Mouse (Mus musculus) neural tube, embryonic 13.5 days (tissue): ENCODE results near the gene Akr1b8. TPM values are rescaled to one million over a fixed set of nuclear protein-coding genes. Genes with fewer than 3 reads are reported as not detected.
A peak's percentile ranks its signal among the peaks of the same experiment; 100 is the strongest.
"Not testable (repeated sequence)": the region's sequence is repeated elsewhere in the genome, so short reads cannot be mapped to it uniquely, and the experiment has no call there.

Source experiments
- ATAC-seq: fragments of 200-750 bp; cut with Nextera tagmentation; 2 replicates; pipeline ENCODE4 v1.8.0; 2017; ENCODE audit warnings: low read depth, mild to moderate bottlenecking, moderate TSS enrichment, moderate library complexity
- H3K27ac ChIP-seq: fragments of 300-500 bp; sonication (generic); replicated peaks from 2 replicates; pipeline ENCODE4 v1.5.1; 2015; ENCODE audit warnings: moderate library complexity, mild to moderate bottlenecking, inconsistent platforms
- H3K27me3 ChIP-seq: fragments of 300-500 bp; sonication (generic); 2 replicates; pipeline ENCODE4 v1.6.1; 2015; ENCODE audit warnings: mild to moderate bottlenecking, inconsistent platforms
- H3K36me3 ChIP-seq: fragments of 300-500 bp; sonication (generic); 2 replicates; pipeline ENCODE4 v1.6.1; 2015; ENCODE audit warnings: mild to moderate bottlenecking, inconsistent platforms
- H3K4me1 ChIP-seq: fragments of 300-500 bp; sonication (generic); replicated peaks from 2 replicates; pipeline ENCODE4 v1.6.1; 2015; ENCODE audit warnings: inconsistent platforms
- H3K4me2 ChIP-seq: fragments of 300-500 bp; sonication (generic); 2 replicates; pipeline ENCODE4 v1.6.1; 2015; ENCODE audit warnings: inconsistent platforms, mild to moderate bottlenecking, moderate library complexity
- H3K4me3 ChIP-seq: fragments of 300-500 bp; sonication (generic); 2 replicates; pipeline ENCODE4 v1.5.1; 2015; ENCODE audit warnings: mild to moderate bottlenecking, inconsistent platforms
- H3K9ac ChIP-seq: fragments of 300-500 bp; sonication (generic); 2 replicates; pipeline ENCODE4 v1.6.1; 2015; ENCODE audit warnings: moderate library complexity, mild to moderate bottlenecking, inconsistent platforms
- H3K9me3 ChIP-seq: fragments of 300-500 bp; sonication (generic); 2 replicates; pipeline ENCODE4 v1.6.1; 2016; ENCODE audit warnings: inconsistent platforms
- WGBS: fragments of 180-500 bp; shearing (Covaris S2); methylation state at CpG from one replicate; pipeline ENCODE4 v1.1.7; 2015; 5-methylcytosine and 5-hydroxymethylcytosine counted together
- polyA plus RNA-seq: library from polyadenylated mRNA; unstranded; fragments of >200 nt; fragmentation: Nextera tagmentation; extraction: Ambion mirVana; gene quantifications from 2 replicates; pipeline ENCODE4 v1.2.1, GENCODE M21; 2015

The Akr1b8 gene
- polyA plus RNA-seq, 1 experiment from 2014 or later = 14.4 TPM

DNA sequence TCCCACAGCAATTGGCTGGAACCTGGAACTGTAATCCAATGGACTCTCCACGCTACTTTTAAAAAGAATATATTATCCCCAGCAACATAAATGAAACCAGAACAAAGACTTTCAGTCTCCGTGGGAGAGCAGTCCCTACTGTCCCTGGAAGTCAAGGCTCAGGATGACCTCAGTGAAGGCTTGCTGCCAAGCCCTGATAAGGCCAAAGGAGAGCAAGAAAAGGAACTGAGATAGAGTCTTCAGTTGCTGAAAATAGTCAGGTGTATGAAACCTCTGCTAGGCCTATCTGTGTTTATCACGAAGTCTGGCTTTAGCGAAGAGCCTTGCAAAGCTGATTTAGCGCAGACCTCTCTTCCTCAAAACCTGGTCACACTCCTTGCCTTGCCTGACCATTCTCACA lies 22.5 kb upstream of the Akr1b8 start:
- Histone ChIP-seq H3K9me3 (no peaks in the 10 kb centered on the region), H3K4me1 (no peaks in the 10 kb centered on the region), H3K36me3 (no peaks in the 10 kb centered on the region), H3K4me2 (no peak overlapping the region), H3K27ac (no peak overlapping the region), H3K9ac (no peak overlapping the region), H3K4me3 (no peak overlapping the region), H3K27me3 (no peaks in the 10 kb centered on the region)
- 86% methylated on average over 5 of the region's 5 CpGs for WGBS
- no peak for ATAC-seq

DNA sequence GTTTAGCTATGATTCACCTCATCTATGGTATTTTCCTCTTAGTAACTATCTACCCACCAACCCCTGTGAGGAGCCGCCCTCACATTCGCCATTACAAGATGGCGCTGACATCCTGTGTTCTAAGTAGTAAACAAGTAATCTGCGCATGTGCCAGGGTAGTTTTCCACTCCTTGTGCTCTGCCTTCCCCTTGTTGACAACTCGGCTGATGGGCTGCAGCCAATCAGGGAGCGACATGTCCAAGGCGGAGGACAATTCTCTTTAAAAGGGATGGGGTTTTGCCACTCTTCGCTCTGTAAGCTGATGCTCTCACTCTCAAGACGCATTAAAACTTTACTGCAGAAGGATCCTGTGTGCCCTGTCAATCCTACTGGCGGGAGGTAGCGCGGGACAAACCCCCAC lies 22.1 kb upstream of the Akr1b8 start:
- not testable (repeated sequence) for H3K36me3 ChIP-seq, H3K9ac ChIP-seq, H3K4me2 ChIP-seq, H3K27me3 ChIP-seq, H3K4me1 ChIP-seq, H3K9me3 ChIP-seq, H3K4me3 ChIP-seq, ATAC-seq, H3K27ac ChIP-seq
- WGBS = 88% methylated on average over 12 of the region's 12 CpGs

- no peak overlapping the region for H3K9ac ChIP-seq
- H3K4me3 ChIP-seq = no peak overlapping the region
- no peak overlapping the region for H3K27ac ChIP-seq
- no peak for ATAC-seq
- WGBS = 88% methylated on average over 5 of the region's 5 CpGs
- H3K27me3 ChIP-seq = no peaks in the 10 kb centered on the region
- no peaks in the 10 kb centered on the region for H3K4me1 ChIP-seq
- no peaks in the 10 kb centered on the region for H3K9me3 ChIP-seq
- H3K36me3 ChIP-seq = no peaks in the 10 kb centered on the region
- no peak overlapping the region for H3K4me2 ChIP-seq
Measured at GRCm38 (mm10) chr6:34334673-34335072, 19.2 kb upstream of the Akr1b8 start.

- no peak overlapping the region for H3K4me2 ChIP-seq
- no peaks in the 10 kb centered on the region for H3K9me3 ChIP-seq
- no peak overlapping the region for H3K4me3 ChIP-seq
- no peak overlapping the region for H3K9ac ChIP-seq
- no peaks in the 10 kb centered on the region for H3K4me1 ChIP-seq
- no peak for ATAC-seq
- 87% methylated on average over 2 of the region's 2 CpGs for WGBS
- no peaks in the 10 kb centered on the region for H3K27me3 ChIP-seq
- H3K36me3 ChIP-seq = no peaks in the 10 kb centered on the region
- no peak overlapping the region for H3K27ac ChIP-seq
Measured at GRCm38 (mm10) chr6:34337799-34338198, 16.1 kb upstream of the Akr1b8 start.

- H3K27me3 ChIP-seq = no peaks in the 10 kb centered on the region
- no peak overlapping the region for H3K4me2 ChIP-seq
- H3K9ac ChIP-seq = no peak overlapping the region
- peaks cover 10% of the 10 kb centered on the region; the same call in 1 of the 2 replicates for H3K4me1 ChIP-seq
- 88% methylated on average over 4 of the region's 4 CpGs for WGBS
- H3K36me3 ChIP-seq = no peaks in the 10 kb centered on the region
- H3K4me3 ChIP-seq = no peak overlapping the region
- no peaks in the 10 kb centered on the region for H3K9me3 ChIP-seq
- no peak overlapping the region for H3K27ac ChIP-seq
- ATAC-seq = no peak
Measured at GRCm38 (mm10) chr6:34341991-34342390, 11.9 kb upstream of the Akr1b8 start.

DNA sequence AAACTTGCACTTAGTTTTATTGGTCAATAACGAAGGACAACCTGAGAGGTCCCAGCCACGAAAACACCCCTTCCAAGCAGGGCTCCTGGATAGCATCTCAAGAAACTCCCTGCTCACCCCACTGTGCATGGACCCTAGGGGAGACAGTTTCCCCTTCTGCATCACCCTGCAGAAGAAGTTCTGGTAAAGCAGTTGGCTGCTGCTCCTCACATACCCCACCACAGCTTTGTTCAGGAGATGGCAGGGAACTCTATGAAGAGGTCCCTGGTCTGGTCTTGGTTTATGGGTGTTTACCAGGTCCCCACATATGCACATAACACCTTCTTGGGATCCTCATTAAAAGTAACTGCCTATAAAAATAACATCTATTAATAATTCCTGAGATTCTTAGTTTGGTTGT lies 11.4 kb upstream of the Akr1b8 start:
- H3K9me3 ChIP-seq = no peaks in the 10 kb centered on the region
- H3K27me3 ChIP-seq = no peaks in the 10 kb centered on the region
- H3K27ac ChIP-seq = no peak overlapping the region
- H3K36me3 ChIP-seq = no peaks in the 10 kb centered on the region
- no peak for ATAC-seq
- peaks cover 10% of the 10 kb centered on the region; the same call in 1 of the 2 replicates for H3K4me1 ChIP-seq
- no peak overlapping the region for H3K4me3 ChIP-seq
- H3K4me2 ChIP-seq = no peak overlapping the region
- H3K9ac ChIP-seq = no peak overlapping the region
- 90% methylated on average over 2 of the region's 2 CpGs for whole genome bisulfite sequencing

- no peak overlapping the region for H3K4me2 ChIP-seq
- ATAC-seq = no peak
Measured at GRCm38 (mm10) chr6:34343426-34343825, 10.5 kb upstream of the Akr1b8 start.

GRCm38 (mm10) chr6:34344135-34344850 lies 9.6 kb upstream of the Akr1b8 start:
- Histone ChIP-seq H3K36me3 (no peaks in the 10 kb centered on the region), H3K4me1 (peaks cover 10% of the 10 kb centered on the region; the same call in 1 of the 2 replicates), H3K9ac (no peak overlapping the region), H3K4me3 (no peak overlapping the region), H3K4me2 (no peak overlapping the region), H3K27me3 (no peaks in the 10 kb centered on the region), H3K9me3 (no peaks in the 10 kb centered on the region), H3K27ac (no peak overlapping the region)
- ATAC-seq = no peak
- 47% methylated on average over 10 of the region's 10 CpGs for WGBS

More at GRCm38 (mm10) chr6:34343426-34343825, 10.5 kb upstream of the Akr1b8 start:
- 87% methylated on average over 6 of the region's 6 CpGs for WGBS
- Histone ChIP-seq H3K27me3 (no peaks in the 10 kb centered on the region), H3K9ac (no peak overlapping the region), H3K9me3 (no peaks in the 10 kb centered on the region), H3K27ac (no peak overlapping the region), H3K4me1 (peaks cover 10% of the 10 kb centered on the region; the same call in 1 of the 2 replicates), H3K4me3 (no peak overlapping the region), H3K36me3 (no peaks in the 10 kb centered on the region)

DNA sequence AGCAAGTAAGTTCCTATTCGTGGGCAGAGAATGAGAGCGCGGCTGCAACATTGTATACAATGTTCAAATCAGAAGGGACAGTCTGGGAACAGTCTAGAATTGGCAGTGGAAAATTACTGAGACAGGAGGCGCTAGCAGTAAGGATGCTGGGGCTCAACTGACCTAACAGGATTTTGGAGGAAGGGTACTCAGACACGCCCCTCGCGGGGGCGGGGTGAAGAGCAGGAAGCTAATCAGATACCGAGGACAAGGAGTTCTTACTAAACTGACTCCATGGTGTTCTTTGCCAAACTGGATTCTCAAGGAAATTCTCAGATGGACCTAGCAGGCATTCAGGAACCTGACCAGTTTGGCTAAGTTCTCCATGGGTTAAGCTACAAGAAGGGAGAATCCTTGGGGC lies 9.0 kb upstream of the Akr1b8 start:
- Histone ChIP-seq H3K4me2 (no peak overlapping the region), H3K9me3 (no peaks in the 10 kb centered on the region), H3K9ac (no peak overlapping the region), H3K4me1 (peaks cover 10% of the 10 kb centered on the region; the same call in 1 of the 2 replicates), H3K27ac (no peak overlapping the region), H3K36me3 (no peaks in the 10 kb centered on the region), H3K27me3 (no peaks in the 10 kb centered on the region), H3K4me3 (no peak overlapping the region)
- 32% methylated on average over 9 of the region's 9 CpGs for WGBS
- ATAC-seq = no peak

GRCm38 (mm10) chr6:34346096-34346898 lies 7.6 kb upstream of the Akr1b8 start:
- H3K4me2 ChIP-seq = peak overlapping the region; percentile 13; the same call in 1 of the 2 replicates
- no peaks in the 10 kb centered on the region for H3K9me3 ChIP-seq
- 45% methylated on average over 14 of the region's 14 CpGs for whole genome bisulfite sequencing

DNA sequence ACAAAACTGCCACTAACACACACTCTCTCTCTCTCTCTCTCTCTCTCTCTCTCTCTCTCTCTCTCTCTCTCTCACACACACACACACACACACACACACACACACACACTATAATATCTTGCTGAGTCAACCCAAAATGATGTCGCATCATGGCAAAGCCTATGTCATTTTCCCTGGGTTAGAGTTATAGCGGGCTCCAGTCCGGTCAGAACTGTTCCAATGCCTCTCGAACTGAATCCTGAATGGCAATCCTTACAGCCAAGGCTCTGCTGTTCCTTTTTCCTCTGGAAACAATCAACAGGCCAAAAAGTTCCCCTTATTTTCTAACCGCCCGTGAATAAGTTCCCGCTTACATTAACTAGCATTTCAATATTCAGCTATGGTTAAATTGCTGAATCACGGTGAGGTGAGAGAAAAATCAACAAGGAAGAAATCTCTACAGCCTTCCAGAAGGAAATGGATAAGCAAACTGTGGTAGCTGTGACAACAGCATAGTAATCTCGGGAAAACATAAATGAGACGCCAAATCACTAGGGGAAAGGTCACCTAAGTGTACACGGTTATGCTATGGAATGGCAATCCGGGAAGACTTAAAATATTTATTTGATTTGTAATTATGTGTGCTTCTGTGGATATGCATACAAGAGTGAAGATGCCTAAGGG lies 3.8 kb upstream of the Akr1b8 start:
- Histone ChIP-seq H3K9ac (no peak overlapping the region), H3K4me3 (no peak overlapping the region), H3K9me3 (no peaks in the 10 kb centered on the region), H3K27ac (no peak overlapping the region), H3K36me3 (no peaks in the 10 kb centered on the region), H3K4me1 (peaks cover 16% of the 10 kb centered on the region), H3K27me3 (no peaks in the 10 kb centered on the region), H3K4me2 (no peak overlapping the region)
- WGBS = 86% methylated on average over 12 of the region's 12 CpGs
- ATAC-seq = no peak

More at GRCm38 (mm10) chr6:34346096-34346898, 7.6 kb upstream of the Akr1b8 start:
- Histone ChIP-seq H3K9ac (peak overlapping the region; percentile 45; the same call in 1 of the 2 replicates), H3K27ac (no peak overlapping the region), H3K36me3 (no peaks in the 10 kb centered on the region), H3K4me1 (peaks cover 10% of the 10 kb centered on the region; the same call in 1 of the 2 replicates), H3K4me3 (no peak overlapping the region), H3K27me3 (no peaks in the 10 kb centered on the region)
- peak; percentile 89 for ATAC-seq

DNA sequence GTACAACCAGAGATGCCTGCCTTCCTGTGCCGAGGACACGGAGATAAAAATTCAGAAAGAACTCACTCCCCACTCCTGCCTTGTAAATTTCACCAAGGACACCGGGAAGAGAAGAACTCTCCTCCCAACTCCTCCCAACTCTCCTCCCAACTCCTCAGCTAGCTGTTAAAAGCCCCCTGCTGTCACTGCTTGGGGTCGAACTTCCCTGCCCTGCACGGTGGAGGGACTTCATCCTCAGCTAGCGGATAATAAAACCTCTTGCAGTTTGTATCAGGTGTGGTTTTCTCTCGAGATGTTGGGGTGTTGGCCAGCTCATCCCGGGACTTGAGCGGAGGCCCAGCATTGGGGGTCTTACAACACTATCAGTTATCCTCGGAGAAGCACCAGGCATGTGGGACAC lies 2.4 kb upstream of the Akr1b8 start:
- H3K4me3 ChIP-seq, H3K27me3 ChIP-seq, H3K36me3 ChIP-seq, H3K9me3 ChIP-seq, H3K27ac ChIP-seq, ATAC-seq, H3K4me2 ChIP-seq, H3K9ac ChIP-seq, H3K4me1 ChIP-seq: not testable (repeated sequence)
- WGBS = 41% methylated on average over 10 of the region's 10 CpGs
